Mouse (Mus musculus) stomach, embryonic 14.5 days (tissue): ENCODE measurements around the gene Skiv2l. TPM values are rescaled to one million over a fixed set of nuclear protein-coding genes. Genes with fewer than 3 reads are reported as not detected.

Source experiments
- ATAC-seq: fragments of 200-750 bp; cut with Nextera tagmentation; 2 replicates; pipeline ENCODE4 v1.8.0; 2017; ENCODE audit warnings: low read depth, moderate TSS enrichment; ENCODE audit not compliant: insufficient number of reproducible peaks, insufficient read depth, low FRiP score
- H3K27ac ChIP-seq: fragments of 300-500 bp; sonication (generic); 2 replicates; pipeline ENCODE4 v1.5.1; 2014; ENCODE audit warnings: mild to moderate bottlenecking, low read length, moderate library complexity, mixed read lengths
- H3K27me3 ChIP-seq: fragments of 300-500 bp; sonication (generic); 2 replicates; pipeline ENCODE4 v1.6.1; 2014; ENCODE audit warnings: low read length, control low read depth, mixed read lengths; ENCODE audit not compliant: control insufficient read depth, insufficient read depth
- H3K36me3 ChIP-seq: fragments of 300-500 bp; sonication (generic); 2 replicates; pipeline ENCODE4 v1.6.1; 2014; ENCODE audit warnings: mild to moderate bottlenecking, control low read depth, low read length, moderate library complexity, mixed read lengths; ENCODE audit not compliant: control insufficient read depth, insufficient read depth
- H3K4me1 ChIP-seq: fragments of 300-500 bp; sonication (generic); 2 replicates; pipeline ENCODE4 v1.6.1; 2014; ENCODE audit warnings: low read length, control low read depth, mixed read lengths; ENCODE audit not compliant: control insufficient read depth, insufficient read depth
- H3K4me2 ChIP-seq: fragments of 300-500 bp; sonication (generic); replicated peaks from 2 replicates; pipeline ENCODE4 v1.6.1; 2014; ENCODE audit warnings: low read depth, low read length, control low read depth
- H3K4me3 ChIP-seq: fragments of 300-500 bp; sonication (generic); 2 replicates; pipeline ENCODE4 v1.5.1; 2014; ENCODE audit warnings: low read depth, low read length, control low read depth
- H3K9ac ChIP-seq: fragments of 300-500 bp; sonication (generic); replicated peaks from 2 replicates; pipeline ENCODE4 v1.6.1; 2014; ENCODE audit warnings: low read depth, mild to moderate bottlenecking, control low read depth, low read length, moderate library complexity, mixed read lengths
- H3K9me3 ChIP-seq: fragments of 300-500 bp; sonication (generic); 2 replicates; pipeline ENCODE4 v1.6.1; 2016; ENCODE audit warnings: low read depth, low read length, control low read depth; ENCODE audit not compliant: control insufficient read depth
- WGBS: fragments of 180-500 bp; shearing (Covaris S2); extraction: QIAGEN DNeasy Blood & Tissue Kit; methylation state at CpG from one replicate; pipeline ENCODE4 v1.1.7; 2014; 5-methylcytosine and 5-hydroxymethylcytosine counted together
- polyA plus RNA-seq: library from polyadenylated mRNA; unstranded; fragments of >200 nt; fragmentation: Nextera tagmentation; extraction: Ambion mirVana; gene quantifications from 2 replicates; pipeline ENCODE4 v1.2.1, GENCODE M21; 2014

Skiv2l gene
- 37.7 and 39.5 TPM in 2 replicates for polyA plus RNA-seq

- peak within 1 kb of the TSS; percentile 98 for H3K4me3 ChIP-seq
- peak within 1 kb of the TSS; percentile 76 for H3K9ac ChIP-seq
- no peak within 1 kb of the TSS; the same call in 1 of the 2 replicates for H3K27ac ChIP-seq
- H3K36me3 ChIP-seq, result peaks cover 43% of the 10 kb centered on the region
- H3K9me3 ChIP-seq, result no peaks in the 10 kb centered on the region
- ATAC-seq, result peak; percentile 97
- peaks cover 11% of the 10 kb centered on the region for H3K4me1 ChIP-seq
- no peaks in the 10 kb centered on the region for H3K27me3 ChIP-seq
- H3K4me2 ChIP-seq, result peak within 1 kb of the TSS; percentile 92
- under 1% methylated on average over 59 of the region's 65 CpGs for WGBS
Measured at GRCm38 (mm10) chr17:34849722-34850516, at the start of gene Skiv2l, which contains the start of gene Nelfe. Gene Skiv2l, minus strand, starts transcription at chr17:34850210. Gene Nelfe, plus strand, starts transcription at chr17:34850391.

- peaks cover 25% of the 10 kb centered on the region for H3K36me3 ChIP-seq
- peak overlapping the region; percentile 61 for H3K4me3 ChIP-seq
- H3K9me3 ChIP-seq, result no peaks in the 10 kb centered on the region
- H3K9ac ChIP-seq, result peak overlapping the region; percentile 96
- peaks cover 21% of the 10 kb centered on the region for H3K4me1 ChIP-seq
- under 1% methylated on average over 36 of the region's 45 CpGs for WGBS
- no peak for ATAC-seq
- no peaks in the 10 kb centered on the region for H3K27me3 ChIP-seq
- H3K4me2 ChIP-seq, result peak overlapping the region; percentile 80
- H3K27ac ChIP-seq, result peak overlapping the region; percentile 98
Measured at GRCm38 (mm10) chr17:34899053-34899889, 49.3 kb upstream of the Skiv2l start.

GRCm38 (mm10) chr17:34898706-34899052 is 48.7 kb upstream of the Skiv2l start:
- peak overlapping the region; percentile 80 for H3K4me2 ChIP-seq
- ATAC-seq, result no peak
- 1% methylated on average over 22 of the region's 47 CpGs for WGBS

GRCm38 (mm10) chr17:34898160-34898586 is 48.2 kb upstream of the Skiv2l start, which contains the start of the genes C2 and Ehmt2:
Gene C2, minus strand, starts transcription at chr17:34898265.
Gene Ehmt2, plus strand, starts transcription at chr17:34898469.
- H3K27ac ChIP-seq, result peak within 1 kb of the TSS; percentile 98
- peaks cover 27% of the 10 kb centered on the region for H3K4me1 ChIP-seq
- no peaks in the 10 kb centered on the region for H3K9me3 ChIP-seq
- peak within 1 kb of the TSS; percentile 96 for H3K9ac ChIP-seq
- H3K4me2 ChIP-seq, result peak within 1 kb of the TSS; percentile 80
- ATAC-seq, result peak; percentile 33
- no peaks in the 10 kb centered on the region for H3K27me3 ChIP-seq
- H3K36me3 ChIP-seq, result peaks cover 16% of the 10 kb centered on the region
- peak within 1 kb of the TSS; percentile 61 for H3K4me3 ChIP-seq
- WGBS, result 0% methylated on average over 18 of the region's 44 CpGs

More at GRCm38 (mm10) chr17:34898706-34899052, 48.7 kb upstream of the Skiv2l start:
- Histone ChIP-seq H3K9ac (peak overlapping the region; percentile 96), H3K27ac (peak overlapping the region; percentile 98), H3K36me3 (peaks cover 21% of the 10 kb centered on the region), H3K4me3 (peak overlapping the region; percentile 61), H3K9me3 (no peaks in the 10 kb centered on the region), H3K27me3 (no peaks in the 10 kb centered on the region), H3K4me1 (peaks cover 23% of the 10 kb centered on the region)

- ATAC-seq, result no peak
- 16% methylated on average over 10 of the region's 10 CpGs for WGBS
Measured at GRCm38 (mm10) chr17:34897373-34898159, 47.6 kb upstream of the Skiv2l start.

GRCm38 (mm10) chr17:34896366-34896765 is 46.4 kb upstream of the Skiv2l start:
- 80% methylated on average over 17 of the region's 17 CpGs for WGBS
- no peak overlapping the region for H3K27ac ChIP-seq
- H3K4me2 ChIP-seq, result no peak overlapping the region
- no peak overlapping the region for H3K4me3 ChIP-seq
- H3K27me3 ChIP-seq, result no peaks in the 10 kb centered on the region
- no peak overlapping the region for H3K9ac ChIP-seq
- no peaks in the 10 kb centered on the region for H3K9me3 ChIP-seq
- H3K36me3 ChIP-seq, result peaks cover 4% of the 10 kb centered on the region
- ATAC-seq, result no peak
- peaks cover 27% of the 10 kb centered on the region for H3K4me1 ChIP-seq

More at GRCm38 (mm10) chr17:34897373-34898159, 47.6 kb upstream of the Skiv2l start:
- Histone ChIP-seq H3K4me2 (peak overlapping the region; percentile 80), H3K4me3 (peak overlapping the region; percentile 61), H3K27ac (peak overlapping the region; percentile 98), H3K36me3 (peaks cover 10% of the 10 kb centered on the region), H3K9ac (peak overlapping the region; percentile 96), H3K9me3 (no peaks in the 10 kb centered on the region), H3K4me1 (peaks cover 27% of the 10 kb centered on the region), H3K27me3 (no peaks in the 10 kb centered on the region)

- Histone ChIP-seq H3K9me3 (no peaks in the 10 kb centered on the region), H3K4me1 (peaks cover 27% of the 10 kb centered on the region), H3K4me3 (peak overlapping the region; percentile 82), H3K36me3 (no peaks in the 10 kb centered on the region; the same call in 1 of the 2 replicates), H3K9ac (no peak overlapping the region), H3K27ac (peak overlapping the region; percentile 92; the same call in 1 of the 2 replicates), H3K27me3 (no peaks in the 10 kb centered on the region), H3K4me2 (peak overlapping the region; percentile 84)
- ATAC-seq, result no peak
- WGBS, result 87% methylated on average over 15 of the region's 15 CpGs
Measured at GRCm38 (mm10) chr17:34895724-34896123, 45.7 kb upstream of the Skiv2l start.
